Mouse (Mus musculus) heart, embryonic 12.5 days (tissue): ENCODE measurements at regions not wholly inside any gene's neighbourhood (a gene's known extent, or its start where the extent isn't known, plus 50 kb on each side); places are given as distances from the start of the nearest gene placed in this dataset.

Experiments used
- ATAC-seq: fragments of 200-750 bp; cut with Nextera tagmentation; 2 replicates; pipeline ENCODE4 v1.8.0; 2017; ENCODE audit warnings: moderate TSS enrichment, moderate library complexity; ENCODE audit not compliant: insufficient number of reproducible peaks, low FRiP score
- H3K27ac ChIP-seq: fragments of 300-500 bp; sonication (generic); 2 replicates; pipeline ENCODE4 v1.5.1; 2016; ENCODE audit warnings: mild to moderate bottlenecking, moderate library complexity; ENCODE audit not compliant: poor library complexity, severe bottlenecking
- H3K27me3 ChIP-seq: fragments of 300-500 bp; sonication (generic); replicated peaks from 2 replicates; pipeline ENCODE4 v1.6.1; 2016; ENCODE audit warnings: mild to moderate bottlenecking, moderate library complexity
- H3K36me3 ChIP-seq: fragments of 300-500 bp; sonication (generic); 2 replicates; pipeline ENCODE4 v1.6.1; 2016; ENCODE audit warnings: mild to moderate bottlenecking, moderate library complexity
- H3K4me1 ChIP-seq: fragments of 300-500 bp; sonication (generic); replicated peaks from 2 replicates; pipeline ENCODE4 v1.6.1; 2016; ENCODE audit warnings: mild to moderate bottlenecking
- H3K4me2 ChIP-seq: fragments of 300-500 bp; sonication (generic); 2 replicates; pipeline ENCODE4 v1.6.1; 2016; ENCODE audit warnings: mild to moderate bottlenecking, moderate library complexity
- H3K4me3 ChIP-seq: fragments of 300-500 bp; sonication (generic); 2 replicates; pipeline ENCODE4 v1.5.1; 2016; ENCODE audit warnings: mild to moderate bottlenecking
- H3K9ac ChIP-seq: fragments of 300-500 bp; sonication (generic); 2 replicates; pipeline ENCODE4 v1.6.1; 2016; ENCODE audit warnings: mild to moderate bottlenecking, moderate library complexity
- H3K9me3 ChIP-seq: fragments of 300-500 bp; sonication (generic); replicated peaks from 2 replicates; pipeline ENCODE4 v1.6.1; 2016; ENCODE audit warnings: mild to moderate bottlenecking, moderate library complexity
- WGBS: fragments of 180-500 bp; shearing (Covaris S2); methylation state at CpG from one replicate; pipeline ENCODE4 v1.1.7; 2016; 5-methylcytosine and 5-hydroxymethylcytosine counted together

- Histone ChIP-seq H3K4me2 (no peak overlapping the region), H3K9me3 (no peaks in the 10 kb centered on the region), H3K4me1 (no peaks in the 10 kb centered on the region), H3K27me3 (no peaks in the 10 kb centered on the region), H3K36me3 (no peaks in the 10 kb centered on the region), H3K27ac (no peak overlapping the region), H3K9ac (no peak overlapping the region), H3K4me3 (no peak overlapping the region)
- ATAC-seq = no peak
- 77% methylated on average over 5 of the region's 5 CpGs for WGBS
Observed at GRCm38 (mm10) chr19:30344401-30344800, 111.7 kb downstream of the Mbl2 start.

DNA sequence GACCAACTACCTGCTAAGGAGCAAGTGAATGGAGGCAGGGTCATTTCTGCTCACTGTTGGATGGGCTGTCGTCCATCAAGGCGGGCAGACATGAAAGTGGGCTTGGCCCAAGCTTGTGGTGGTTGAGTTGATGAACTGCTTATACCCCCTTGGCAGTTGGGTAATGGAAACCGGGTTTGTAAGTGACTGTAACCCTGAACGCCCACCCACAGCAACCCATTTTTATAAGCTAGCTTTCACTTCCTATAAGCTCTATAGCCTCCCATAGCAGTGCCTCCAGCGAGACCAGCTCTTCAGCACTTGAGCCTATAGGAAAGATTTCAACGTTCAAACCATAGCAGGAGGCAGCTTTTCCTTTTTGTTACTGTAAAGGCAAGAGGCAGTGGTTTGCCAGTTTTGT lies 116.2 kb downstream of the Mbl2 start:
- Histone ChIP-seq H3K9ac (no peak overlapping the region), H3K9me3 (no peaks in the 10 kb centered on the region), H3K27me3 (no peaks in the 10 kb centered on the region), H3K4me2 (no peak overlapping the region), H3K27ac (no peak overlapping the region), H3K4me1 (no peaks in the 10 kb centered on the region), H3K4me3 (no peak overlapping the region), H3K36me3 (no peaks in the 10 kb centered on the region)
- WGBS = 74% methylated on average over 6 of the region's 6 CpGs
- ATAC-seq = no peak

DNA sequence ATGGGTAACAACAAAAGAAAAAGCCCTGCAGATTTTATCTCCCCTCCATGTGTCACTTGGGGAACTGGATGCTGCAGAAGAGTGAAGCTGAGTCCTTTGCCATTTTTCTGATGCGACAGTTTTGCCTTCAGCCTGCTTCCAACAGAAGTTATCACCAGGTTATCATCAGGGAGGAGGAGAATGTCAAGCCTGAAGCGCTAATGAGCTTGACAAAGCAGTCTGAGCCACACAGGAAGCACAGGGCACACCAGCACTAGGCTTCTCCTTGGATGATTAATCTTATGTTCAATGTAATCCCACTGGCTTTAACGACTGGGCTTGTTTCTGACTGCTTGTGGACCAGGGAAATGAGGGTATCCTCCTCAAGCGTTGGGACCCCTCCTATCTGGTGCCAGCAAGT lies 122.2 kb downstream of the Mbl2 start:
- no peak overlapping the region for H3K9ac ChIP-seq
- no peak overlapping the region for H3K4me3 ChIP-seq
- H3K4me2 ChIP-seq = no peak overlapping the region
- peaks cover 8% of the 10 kb centered on the region for H3K4me1 ChIP-seq
- ATAC-seq = no peak
- no peaks in the 10 kb centered on the region for H3K27me3 ChIP-seq
- 7% methylated on average over 4 of the region's 4 CpGs for WGBS
- H3K27ac ChIP-seq = no peak overlapping the region
- no peaks in the 10 kb centered on the region for H3K36me3 ChIP-seq
- H3K9me3 ChIP-seq = no peaks in the 10 kb centered on the region

DNA sequence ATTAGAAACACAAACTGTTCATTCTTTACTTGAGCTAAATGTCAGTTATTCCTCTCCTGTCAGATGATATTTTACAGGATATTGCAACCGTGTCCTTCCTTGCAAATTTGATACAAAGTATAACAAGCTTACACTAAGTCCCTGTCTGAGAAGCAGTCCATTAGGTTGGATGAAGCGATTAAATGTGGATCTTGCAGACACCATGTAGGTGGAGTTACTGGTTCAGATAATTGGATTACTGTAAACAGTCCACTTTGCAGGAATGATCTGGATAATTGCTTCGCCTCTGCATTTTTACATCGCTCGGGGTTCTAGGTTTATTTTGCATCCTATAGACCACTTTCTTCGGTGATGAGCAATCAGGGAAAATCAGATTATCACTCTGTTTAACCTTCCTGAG lies 126.2 kb downstream of the Mbl2 start:
- H3K4me1 ChIP-seq = peaks cover 8% of the 10 kb centered on the region
- no peaks in the 10 kb centered on the region for H3K36me3 ChIP-seq
- no peak overlapping the region for H3K4me2 ChIP-seq
- no peaks in the 10 kb centered on the region for H3K9me3 ChIP-seq
- H3K9ac ChIP-seq = no peak overlapping the region
- ATAC-seq = no peak
- no peaks in the 10 kb centered on the region for H3K27me3 ChIP-seq
- 76% methylated on average over 6 of the region's 6 CpGs for WGBS
- no peak overlapping the region for H3K27ac ChIP-seq
- no peak overlapping the region for H3K4me3 ChIP-seq

GRCm38 (mm10) chr19:30371901-30372300 lies 139.2 kb downstream of the Mbl2 start:
- WGBS = 28% methylated on average over 5 of the region's 5 CpGs
- Histone ChIP-seq H3K4me2 (no peak overlapping the region), H3K36me3 (no peaks in the 10 kb centered on the region), H3K9ac (no peak overlapping the region), H3K4me3 (no peak overlapping the region), H3K27ac (no peak overlapping the region), H3K27me3 (no peaks in the 10 kb centered on the region), H3K4me1 (no peaks in the 10 kb centered on the region), H3K9me3 (no peaks in the 10 kb centered on the region; the same call in 1 of the 2 replicates)
- ATAC-seq = peak; percentile 39; the same call in 1 of the 2 replicates

GRCm38 (mm10) chr19:30379767-30380166 lies 147.0 kb downstream of the Mbl2 start:
- WGBS = 76% methylated on average over 6 of the region's 6 CpGs
- no peak for ATAC-seq
- Histone ChIP-seq H3K9ac (no peak overlapping the region), H3K27ac (no peak overlapping the region), H3K36me3 (no peaks in the 10 kb centered on the region), H3K4me3 (no peak overlapping the region), H3K9me3 (no peaks in the 10 kb centered on the region), H3K4me2 (no peak overlapping the region), H3K4me1 (no peaks in the 10 kb centered on the region), H3K27me3 (no peaks in the 10 kb centered on the region)

GRCm38 (mm10) chr19:30380515-30381206 lies 147.9 kb downstream of the Mbl2 start:
- Histone ChIP-seq H3K4me3 (no peak overlapping the region), H3K27ac (no peak overlapping the region), H3K36me3 (no peaks in the 10 kb centered on the region), H3K27me3 (no peaks in the 10 kb centered on the region), H3K4me1 (no peaks in the 10 kb centered on the region), H3K9ac (no peak overlapping the region), H3K9me3 (no peaks in the 10 kb centered on the region), H3K4me2 (no peak overlapping the region)
- no peak for ATAC-seq
- WGBS = 49% methylated on average over 6 of the region's 6 CpGs

DNA sequence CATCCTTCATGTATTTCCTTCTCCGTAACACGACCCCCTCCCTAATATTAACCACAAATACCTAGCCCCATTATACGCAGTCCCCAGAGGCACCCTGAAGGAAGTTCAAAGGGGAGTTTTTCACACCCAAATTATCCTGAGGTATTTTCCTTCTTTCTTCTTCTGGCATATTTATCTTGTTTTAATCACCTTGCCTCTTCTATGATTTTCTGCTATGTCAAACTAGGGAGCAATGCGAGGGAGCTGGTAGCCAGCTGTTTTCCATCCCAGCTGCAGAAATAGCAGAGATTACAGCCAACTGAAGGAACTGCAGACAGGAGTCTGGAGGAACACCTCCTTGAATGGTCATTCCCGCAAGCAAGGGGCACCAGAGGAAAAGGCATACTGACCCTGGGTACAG lies 155.7 kb downstream of the Dkk1 start:
- ATAC-seq = no peak
- H3K4me2 ChIP-seq = no peak overlapping the region
- 42% methylated on average over 5 of the region's 5 CpGs for WGBS

GRCm38 (mm10) chr19:30406943-30407342 lies 142.5 kb downstream of the Dkk1 start:
- Histone ChIP-seq H3K36me3 (no peaks in the 10 kb centered on the region), H3K27me3 (no peaks in the 10 kb centered on the region), H3K4me2 (no peak overlapping the region), H3K9me3 (no peaks in the 10 kb centered on the region), H3K4me1 (peaks cover 4% of the 10 kb centered on the region; the same call in 1 of the 2 replicates), H3K9ac (no peak overlapping the region), H3K27ac (no peak overlapping the region), H3K4me3 (no peak overlapping the region)
- ATAC-seq = no peak
- WGBS = 79% methylated on average over 6 of the region's 6 CpGs

More for the DNA sequence above, 155.7 kb downstream of the Dkk1 start:
- Histone ChIP-seq H3K27ac (no peak overlapping the region), H3K9ac (no peak overlapping the region), H3K9me3 (peaks cover 6% of the 10 kb centered on the region; the same call in 1 of the 2 replicates), H3K4me3 (no peak overlapping the region), H3K36me3 (no peaks in the 10 kb centered on the region), H3K4me1 (peaks cover 4% of the 10 kb centered on the region), H3K27me3 (no peaks in the 10 kb centered on the region)

GRCm38 (mm10) chr19:30419556-30420280 lies 129.7 kb downstream of the Dkk1 start:
- Histone ChIP-seq H3K4me1 (peaks cover 6% of the 10 kb centered on the region; the same call in 1 of the 2 replicates), H3K9me3 (no peaks in the 10 kb centered on the region), H3K9ac (no peak overlapping the region), H3K4me3 (no peak overlapping the region), H3K27me3 (no peaks in the 10 kb centered on the region), H3K27ac (no peak overlapping the region), H3K4me2 (peak overlapping the region; percentile 34; the same call in 1 of the 2 replicates), H3K36me3 (no peaks in the 10 kb centered on the region)
- WGBS = 27% methylated on average over 10 of the region's 10 CpGs
- ATAC-seq = no peak

DNA sequence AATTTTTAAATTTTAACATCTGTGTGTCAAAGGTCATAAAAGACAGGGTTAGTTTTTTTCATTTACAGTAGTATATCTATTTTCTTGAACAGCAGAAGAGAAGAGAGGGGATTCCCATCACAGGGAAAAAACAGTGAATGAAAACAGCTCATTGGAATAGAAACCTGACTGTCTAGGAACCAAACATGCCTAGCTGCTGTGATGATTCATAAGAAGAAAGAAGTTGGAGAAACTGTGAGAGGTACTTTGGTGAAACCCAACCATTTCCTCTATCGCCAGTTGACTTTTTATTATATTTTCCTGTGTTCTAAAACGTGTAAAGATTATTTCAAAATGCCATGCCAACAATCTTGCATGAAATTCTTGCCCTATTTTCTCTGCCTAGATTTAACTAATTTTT lies 123.8 kb downstream of the Dkk1 start:
- no peak for ATAC-seq
- WGBS = 72% methylated on average over 2 of the region's 2 CpGs
- H3K4me2 ChIP-seq = no peak overlapping the region
- no peak overlapping the region for H3K9ac ChIP-seq
- H3K36me3 ChIP-seq = no peaks in the 10 kb centered on the region
- no peak overlapping the region for H3K4me3 ChIP-seq
- H3K9me3 ChIP-seq = no peaks in the 10 kb centered on the region
- no peaks in the 10 kb centered on the region for H3K27me3 ChIP-seq
- no peaks in the 10 kb centered on the region for H3K4me1 ChIP-seq
- no peak overlapping the region for H3K27ac ChIP-seq
